Mouse (Mus musculus): Measurements from ENCODE around the gene Doc2a. TPM values are rescaled to one million over a fixed set of nuclear protein-coding genes. Genes with fewer than 3 reads are reported as not detected.
A peak's percentile ranks its signal among the peaks of the same experiment; 100 is the strongest.

The Doc2a gene
- total and polyA plus RNA-seq, 3 experiments = 0.40 to 0.83 (median 0.52) TPM

DNA sequence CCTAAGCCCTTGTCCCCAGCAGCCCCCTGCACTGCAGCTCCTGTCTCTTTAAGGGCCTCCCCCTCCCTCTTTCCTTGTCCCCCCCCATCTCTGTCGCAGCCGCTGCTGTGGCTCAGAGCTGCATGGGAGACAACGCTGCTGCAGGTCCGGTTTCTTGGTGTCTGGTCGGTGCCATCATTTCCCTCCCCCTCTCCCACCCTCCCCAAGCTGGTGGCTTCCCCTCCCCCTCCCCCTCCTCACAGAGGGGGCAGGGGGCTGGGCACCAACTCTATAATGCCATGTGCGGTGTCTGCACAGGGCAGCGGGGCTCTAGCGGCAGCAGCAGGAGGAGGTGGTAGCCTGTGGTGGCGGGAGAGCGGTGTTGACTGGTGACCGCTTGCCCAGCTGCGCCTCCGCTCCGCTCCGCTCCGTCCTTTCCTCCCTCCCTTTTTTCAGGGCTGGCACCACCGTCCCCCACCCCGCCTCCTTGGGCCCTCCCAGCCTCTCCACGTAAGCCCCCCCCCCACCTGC lies 24.0 kb upstream of the Doc2a start:
- DNase-seq = no peak

DNA sequence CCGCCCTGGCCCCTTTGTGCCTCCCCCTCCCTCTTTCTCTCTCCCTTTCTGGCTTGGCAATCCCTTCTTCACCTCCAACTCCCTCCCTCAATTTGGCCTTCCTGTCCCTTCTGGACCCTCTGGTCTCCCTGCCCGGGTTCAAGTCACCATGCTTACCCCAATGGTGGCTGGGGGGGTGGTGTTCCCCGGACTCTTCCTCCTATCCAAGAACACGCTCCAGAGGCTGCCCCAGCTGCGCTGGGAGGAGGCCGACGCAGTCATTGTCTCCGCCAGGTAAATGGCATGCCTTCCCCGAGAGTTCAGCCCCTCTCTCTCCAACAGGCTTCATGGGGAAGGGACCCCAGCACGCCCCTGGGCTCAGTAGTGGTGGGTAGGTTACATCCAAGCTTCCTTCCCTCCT lies 23.3 kb upstream of the Doc2a start:
- DNase-seq = no peak

DNA sequence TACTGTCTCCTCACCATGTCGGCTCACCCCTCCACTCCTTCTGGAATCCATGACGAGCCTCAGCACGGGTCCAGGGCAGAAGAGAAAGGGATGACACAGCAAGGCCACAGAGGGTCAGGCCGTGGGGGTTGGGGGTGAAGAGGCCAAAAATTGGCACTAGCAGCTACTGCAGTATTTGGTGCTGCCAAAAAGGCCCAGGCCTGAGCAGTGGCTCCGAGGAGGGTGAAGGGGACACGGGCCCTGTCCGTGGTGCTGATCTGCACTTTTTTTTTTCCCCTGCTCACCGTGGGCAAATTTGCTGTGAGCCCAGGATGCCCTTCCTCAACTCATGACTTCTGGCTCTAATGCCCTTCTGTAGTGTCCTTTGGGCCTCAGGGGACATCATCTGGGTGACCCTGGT lies 21.8 kb upstream of the Doc2a start:
- no peak for DNase-seq

DNA sequence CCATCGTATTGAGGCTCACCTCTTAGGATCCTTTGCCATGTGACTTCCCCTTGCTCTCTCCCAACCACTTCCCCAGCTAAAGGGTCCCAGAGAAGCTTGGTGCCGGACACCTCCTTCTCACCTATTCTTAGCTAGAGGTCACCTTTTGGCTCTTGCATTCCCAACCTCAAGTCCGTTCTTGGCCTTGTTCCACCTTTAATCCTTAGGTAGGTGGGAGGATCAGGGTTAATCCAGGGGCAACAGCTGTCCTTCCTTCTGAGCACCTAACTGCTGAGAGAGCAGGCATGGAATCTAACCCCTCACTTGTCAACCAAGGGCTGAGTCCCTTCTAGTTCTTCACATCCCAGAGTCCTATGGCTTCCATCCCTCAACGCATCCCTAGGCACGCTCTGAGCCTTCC lies 21.3 kb upstream of the Doc2a start:
- no peak for DNase-seq

DNA sequence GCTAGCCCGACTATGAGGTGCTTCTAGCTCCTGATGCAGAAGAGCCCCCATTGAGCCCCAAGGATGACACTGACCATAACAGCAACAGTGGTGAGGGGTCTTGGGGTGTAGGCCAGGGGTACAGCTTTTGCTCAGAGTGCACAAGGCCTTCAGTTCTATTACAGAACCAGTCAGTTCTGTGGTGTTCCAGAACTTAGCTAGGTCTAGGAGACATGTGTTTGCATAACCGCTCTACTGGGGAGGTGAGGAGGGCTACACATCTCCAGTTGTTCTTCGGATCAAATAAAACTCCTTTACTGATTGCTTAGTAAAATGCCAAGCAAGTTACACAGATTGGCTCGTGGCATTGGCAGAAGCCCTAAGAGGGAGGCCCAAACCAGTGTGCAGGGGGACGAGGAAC lies 15.7 kb upstream of the Doc2a start, which contains the start of gene 4930451I11Rik:
Gene 4930451I11Rik, minus strand, starts transcription at position 101 of the 400 bp plus-strand sequence.
- DNase-seq = no peak

DNA sequence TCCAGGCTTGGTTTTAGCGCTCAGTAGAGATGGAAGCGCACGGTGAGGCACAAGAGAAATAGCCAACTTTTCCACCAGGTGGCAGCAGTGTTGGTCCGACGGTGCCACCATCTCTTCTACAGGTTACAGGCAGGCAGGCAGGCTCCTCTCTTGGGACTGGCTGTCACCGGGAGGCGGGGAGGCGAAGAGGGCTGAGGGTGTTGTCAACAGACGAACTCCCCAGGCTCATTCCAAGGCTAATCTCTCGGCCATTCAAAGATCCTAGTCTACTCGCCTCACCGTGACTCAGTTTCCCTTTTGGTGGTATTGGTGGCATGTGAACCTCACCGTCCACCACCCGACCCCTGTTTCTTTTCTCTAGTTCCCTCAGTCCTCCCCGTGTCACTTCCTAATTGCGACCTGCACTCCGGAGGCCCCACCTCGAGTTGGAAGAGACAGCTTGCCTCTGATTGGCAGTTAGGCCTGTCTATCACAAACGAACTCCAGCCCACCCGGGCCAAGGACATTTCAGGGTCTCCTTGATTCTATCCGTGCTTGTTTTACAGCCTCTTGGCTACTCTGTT lies 15.1 kb upstream of the Doc2a start:
- DNase-seq = peak; percentile 77

DNA sequence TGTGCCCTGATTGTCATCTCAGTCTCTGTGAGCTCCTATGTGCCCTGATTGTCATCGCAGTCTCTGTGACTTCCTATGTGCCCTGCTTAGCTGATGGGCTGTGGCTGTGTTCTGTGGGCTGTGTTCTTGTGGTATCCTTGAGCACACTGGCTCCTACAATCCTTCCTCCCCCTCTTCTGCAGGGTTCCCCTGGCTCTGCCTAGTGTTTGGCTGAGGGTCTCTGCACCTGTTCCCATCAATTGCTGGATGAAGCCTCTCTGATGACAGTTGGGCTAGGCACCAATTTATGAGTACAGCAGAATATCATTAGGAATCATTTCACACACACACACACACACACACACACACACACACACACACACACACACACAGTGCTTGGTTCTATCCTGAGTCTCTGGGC lies 13.9 kb upstream of the Doc2a start:
- no peak for DNase-seq

DNA sequence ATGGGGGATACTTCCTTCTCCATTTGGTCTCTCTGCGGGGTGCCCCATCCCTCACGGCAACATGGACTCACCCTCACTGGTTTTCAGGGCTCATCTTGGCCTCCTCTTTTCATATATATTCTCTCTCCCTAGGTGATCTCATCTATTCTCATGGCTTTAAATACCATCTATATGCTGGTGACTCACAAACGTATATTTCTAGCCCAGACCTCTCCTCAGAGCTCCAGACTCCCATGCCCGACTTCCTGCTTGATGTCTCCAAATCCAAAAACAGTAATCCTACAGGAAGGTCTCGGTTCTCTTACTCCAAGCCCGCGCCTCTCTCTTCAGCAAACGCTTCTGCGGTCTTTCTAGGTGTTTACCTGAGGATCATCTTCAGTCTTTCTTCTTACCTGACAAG lies 3.9 kb upstream of the Doc2a start:
- DNase-seq = no peak

DNA sequence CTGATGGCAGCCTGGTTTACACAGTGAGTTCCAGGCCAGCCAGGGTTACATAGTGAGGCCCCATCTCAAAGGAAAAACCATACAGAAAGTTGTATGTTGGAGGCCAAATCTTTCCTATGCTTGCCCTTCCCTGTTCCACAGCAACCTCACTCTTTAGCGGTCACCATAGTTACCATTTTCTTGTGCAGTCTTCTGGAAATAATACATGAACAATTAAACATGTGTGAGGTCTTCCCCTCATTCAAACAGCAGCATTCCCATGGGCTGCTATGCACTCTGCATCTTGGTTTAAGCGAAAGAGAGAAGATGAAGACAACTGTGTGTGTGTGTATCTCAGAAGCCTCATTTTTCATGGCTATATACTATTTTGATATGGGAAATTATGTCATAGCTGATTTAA lies 1.7 kb upstream of the Doc2a start:
- no peak for DNase-seq

DNA sequence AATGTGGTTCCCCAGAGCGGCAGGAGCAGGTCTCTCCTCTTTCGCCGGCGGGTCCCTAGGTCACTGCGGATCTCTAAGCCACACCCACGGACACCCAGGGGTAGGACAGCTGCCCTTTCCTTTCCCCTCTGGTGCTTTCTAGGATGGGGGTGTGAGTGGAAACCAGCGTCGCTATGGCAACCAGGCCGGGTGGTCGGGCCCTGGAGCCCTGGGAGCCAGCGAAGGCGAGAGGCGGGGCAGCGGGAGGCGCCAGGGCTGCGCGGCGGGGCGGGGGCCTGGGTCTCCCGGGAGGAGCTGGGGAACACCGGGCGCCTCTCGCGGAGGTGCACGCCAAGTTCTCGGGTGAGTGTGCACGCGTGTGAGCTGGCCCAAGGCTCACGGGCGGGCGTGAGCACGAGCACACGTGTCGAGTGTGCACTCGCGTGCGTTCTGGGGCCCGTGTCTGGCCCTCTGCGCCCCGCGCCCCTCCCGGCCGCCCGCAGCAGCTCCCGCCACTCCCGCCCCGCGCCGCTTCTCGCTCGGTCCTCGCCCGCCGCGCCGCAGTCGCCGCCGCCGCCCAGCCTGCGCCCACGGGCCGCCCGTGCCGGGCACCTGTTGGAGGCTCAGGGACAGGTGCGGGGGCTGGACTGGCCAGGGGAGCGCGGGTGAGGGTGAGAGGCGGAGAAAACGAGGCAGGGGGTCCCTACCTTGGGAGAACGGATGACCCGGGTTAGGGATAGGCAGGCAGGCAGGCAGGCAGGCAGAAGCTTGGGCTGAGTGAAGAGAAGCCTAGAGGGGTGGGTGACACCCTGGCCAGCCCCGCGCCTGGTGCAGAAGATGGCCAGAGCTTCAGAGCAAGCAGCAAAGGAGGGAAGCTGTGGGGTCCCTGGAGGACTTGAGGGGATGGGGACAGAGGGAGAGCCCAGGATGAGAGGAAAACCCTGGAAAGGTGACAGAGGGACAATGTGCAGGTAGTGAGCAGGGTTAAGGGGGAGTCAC lies 494 bp downstream of the Doc2a start:
- peak; percentile 37 for DNase-seq

DNA sequence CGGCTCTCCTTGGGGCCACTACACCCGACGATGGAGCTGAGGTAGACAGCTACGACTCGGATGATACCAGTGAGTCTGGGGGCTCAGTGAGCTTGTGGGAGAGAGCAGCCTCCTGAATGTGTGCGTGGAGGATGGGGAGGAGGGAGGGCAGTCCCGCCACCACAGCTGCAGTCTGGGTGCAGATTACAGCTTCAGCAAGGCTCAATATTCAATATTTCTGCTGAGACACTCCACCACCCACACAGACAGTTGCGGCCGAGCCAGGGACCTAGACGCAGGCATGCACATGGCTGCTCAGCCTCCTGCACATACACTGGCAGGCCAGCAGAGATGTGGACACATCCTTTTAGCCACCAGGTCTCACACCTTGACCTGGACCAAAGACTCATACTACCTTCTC lies 1.6 kb downstream of the Doc2a start:
- DNase-seq = no peak

DNA sequence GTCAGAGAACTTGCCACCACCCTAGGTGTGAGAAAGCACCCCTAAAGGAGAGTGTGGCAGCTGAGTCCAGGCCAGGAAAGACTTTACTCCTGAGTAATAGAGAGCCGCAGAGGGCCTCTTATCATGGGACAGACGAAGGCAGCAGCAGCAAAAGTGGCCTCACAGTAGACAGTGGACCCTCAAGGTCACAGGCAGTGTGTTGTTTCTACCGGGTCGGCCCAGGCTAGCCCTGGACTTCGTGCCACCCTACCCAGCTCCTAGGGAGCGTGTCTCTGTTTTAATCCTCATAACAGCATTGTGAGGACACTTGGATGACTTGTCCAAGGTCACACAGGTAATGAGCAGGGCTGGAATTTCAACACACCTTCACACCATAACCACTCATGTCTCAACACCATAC lies 2.9 kb downstream of the Doc2a start:
- no peak for DNase-seq

DNA sequence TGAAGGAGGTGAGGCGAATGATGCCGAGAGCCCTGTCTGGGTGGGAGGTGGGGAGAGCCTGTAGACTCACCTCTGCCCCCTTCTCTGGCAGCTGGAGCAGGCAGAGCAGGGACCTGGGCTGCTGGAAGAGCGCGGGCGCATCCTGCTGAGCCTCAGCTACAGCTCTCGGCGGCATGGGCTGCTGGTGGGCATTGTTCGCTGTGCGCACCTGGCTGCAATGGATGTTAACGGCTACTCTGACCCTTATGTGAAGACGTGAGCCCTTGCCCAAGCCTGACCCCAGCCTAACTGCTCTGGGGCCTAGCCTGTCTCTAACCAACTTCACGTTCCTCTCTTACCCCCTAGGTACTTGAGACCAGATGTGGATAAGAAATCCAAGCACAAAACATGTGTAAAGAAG lies 4.0 kb downstream of the Doc2a start:
- DNase-seq = no peak

DNA sequence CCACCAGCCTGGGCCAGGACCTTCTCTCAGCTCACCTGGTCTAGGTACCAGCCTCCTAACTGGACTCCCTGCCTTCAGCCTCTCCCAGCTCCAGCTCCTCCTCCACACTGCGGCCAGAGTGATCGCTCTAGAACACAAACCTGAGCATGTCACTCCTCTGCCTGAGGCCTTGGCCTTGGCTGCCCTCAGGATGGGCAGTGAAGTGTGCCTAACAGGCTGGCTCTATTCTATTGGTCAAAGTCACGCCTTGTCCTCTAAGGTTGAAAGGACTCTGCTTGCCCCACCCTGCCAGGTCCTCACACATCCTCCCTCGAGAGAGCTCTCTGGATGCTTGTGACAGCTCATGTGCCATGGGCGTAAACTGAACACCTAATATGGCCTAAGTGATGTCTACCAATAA lies 6.2 kb downstream of the Doc2a start:
- DNase-seq = no peak

DNA sequence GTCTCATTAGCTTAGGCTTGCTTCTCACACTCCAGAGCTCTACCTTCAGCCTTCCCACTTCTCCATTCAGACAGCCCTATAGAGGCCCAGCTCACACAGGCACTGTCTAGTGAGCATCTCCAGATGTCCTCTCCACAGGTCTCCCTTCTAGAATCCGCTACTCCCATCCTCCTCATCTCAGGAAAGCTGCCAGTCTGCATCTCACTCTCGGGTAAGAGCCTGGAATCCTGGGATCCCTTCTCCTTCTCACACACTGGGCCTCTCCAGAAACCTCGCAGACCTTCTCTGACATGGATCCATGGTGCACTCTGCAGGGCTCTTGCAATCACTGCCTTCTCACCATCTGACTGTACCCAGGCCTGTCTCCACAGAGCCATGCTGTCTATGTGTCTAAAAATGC lies 8.4 kb downstream of the Doc2a start:
- no peak for DNase-seq

DNA sequence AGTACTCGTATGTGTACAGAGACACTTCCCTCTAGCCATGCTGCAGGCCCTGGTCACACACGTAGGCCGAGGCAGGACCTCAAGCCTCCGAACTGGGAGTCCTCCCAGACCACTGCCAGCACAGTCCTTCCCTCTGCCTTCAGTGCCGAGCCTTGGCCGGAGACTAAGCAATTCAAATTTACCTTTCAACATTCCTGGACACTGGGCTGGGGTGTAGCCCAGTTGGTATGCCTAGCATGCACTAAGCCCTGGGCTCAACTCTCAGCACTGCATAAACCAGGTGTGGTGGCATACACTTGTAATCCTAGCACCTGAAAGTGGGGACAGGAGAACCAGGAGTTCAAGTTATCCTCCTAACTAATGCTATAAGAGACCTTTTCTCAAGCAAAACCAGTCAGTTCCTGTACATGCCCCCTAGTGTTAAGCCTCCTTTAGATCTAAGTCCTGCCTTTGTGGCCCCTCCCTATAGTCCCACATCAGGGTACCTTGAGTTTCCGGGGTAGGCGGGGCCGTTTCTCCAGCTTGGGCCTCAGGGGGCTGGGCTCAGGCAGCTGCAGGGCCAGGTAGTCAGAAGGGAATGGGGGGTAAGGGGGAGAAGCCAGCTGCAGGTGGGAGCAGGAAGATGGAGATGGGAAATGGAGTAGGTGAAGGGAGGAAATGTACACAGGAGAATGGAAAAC lies 9.7 kb downstream of the Doc2a start:
- no peak for DNase-seq

DNA sequence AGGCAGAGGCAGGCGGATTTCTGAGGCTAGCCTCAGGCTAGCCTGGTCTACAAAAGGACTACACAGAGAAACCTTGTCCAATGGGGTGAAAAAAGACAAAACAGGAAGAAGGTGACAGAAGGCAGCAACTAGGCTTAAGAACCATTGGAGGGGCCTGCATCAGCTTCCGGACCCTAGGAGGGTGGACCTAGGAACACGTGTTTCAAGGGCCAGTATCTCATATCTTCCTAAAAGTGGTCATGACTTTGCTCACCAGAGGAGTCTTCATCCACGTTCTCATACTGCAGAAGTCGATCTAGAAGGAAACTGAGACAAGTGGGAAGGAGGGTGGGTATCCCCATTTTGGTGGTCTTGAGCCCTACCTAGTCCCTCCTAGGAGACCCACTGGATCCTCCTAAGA lies 13.8 kb downstream of the Doc2a start:
- no peak for DNase-seq

DNA sequence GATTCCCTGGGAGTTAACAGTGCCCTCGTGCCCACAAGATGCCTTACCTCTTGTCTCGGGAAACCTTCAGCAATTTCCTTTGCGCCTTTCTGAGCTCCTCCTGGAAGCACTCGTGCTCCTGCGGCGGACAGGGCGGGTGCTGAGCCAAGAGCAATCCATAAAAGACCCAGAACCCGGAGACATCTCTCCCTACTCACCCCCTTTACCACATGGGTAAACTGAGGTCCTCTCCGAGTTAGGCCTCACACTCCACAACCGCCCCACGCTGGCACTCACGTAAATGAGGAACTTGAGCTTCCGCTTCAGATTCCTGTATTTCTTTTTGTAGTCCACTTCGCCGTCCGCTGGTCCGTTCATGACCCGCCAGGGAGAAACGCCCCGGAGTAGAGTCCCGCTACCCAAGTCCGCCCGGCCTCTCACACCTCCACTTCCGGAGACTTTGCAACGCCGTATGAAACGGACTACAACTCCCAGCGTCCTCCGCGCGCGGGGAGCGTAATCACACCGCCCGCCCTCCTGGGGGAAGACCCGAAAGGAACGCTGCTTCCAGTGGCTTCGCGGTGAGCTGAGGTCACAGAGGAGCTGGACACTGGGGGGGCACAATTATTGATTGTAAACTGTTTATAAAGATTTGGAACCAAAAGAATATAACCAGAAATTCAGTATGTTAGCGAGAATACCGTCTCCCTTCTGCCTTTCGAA lies 14.4 kb downstream of the Doc2a start, which contains the start of gene Hirip3:
Gene Hirip3, plus strand, starts transcription at position 544 of the 702 bp plus-strand sequence.
- DNase-seq = peak; percentile 98

DNA sequence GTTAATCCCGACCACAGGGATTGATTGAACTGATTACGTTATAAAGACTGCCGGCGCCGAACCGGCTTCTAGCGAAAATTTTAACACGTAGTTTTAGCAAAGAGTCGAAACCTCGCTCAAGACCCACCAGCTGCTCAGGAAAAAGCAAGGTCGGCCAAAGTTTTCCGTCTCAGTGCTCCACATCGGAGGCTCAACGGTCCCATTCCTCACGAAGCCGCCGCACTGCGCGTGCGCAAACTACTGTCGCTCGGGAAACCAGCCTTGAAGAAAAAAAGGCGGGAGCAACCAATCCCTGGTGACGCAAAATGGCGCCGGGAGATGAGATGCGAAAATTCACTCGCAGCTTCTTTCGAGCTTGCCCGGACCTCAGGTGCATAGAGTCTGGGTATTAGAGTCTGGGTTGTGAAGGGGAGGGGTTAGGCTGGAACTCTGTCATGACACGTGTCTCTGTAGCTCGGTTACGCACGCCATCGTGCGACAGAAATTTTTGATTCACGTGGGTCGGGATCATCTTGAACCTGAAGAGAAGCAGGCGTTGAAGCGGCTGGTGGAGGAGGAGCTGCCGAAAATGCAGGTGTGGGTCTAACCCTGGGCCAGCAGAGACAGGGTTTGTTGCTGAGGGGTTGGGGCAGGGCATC lies 15.1 kb downstream of the Doc2a start, which contains the start of gene Ino80e:
Gene Ino80e, minus strand, starts transcription at position 231 of the 638 bp plus-strand sequence.
- DNase-seq = peak; percentile 94

DNA sequence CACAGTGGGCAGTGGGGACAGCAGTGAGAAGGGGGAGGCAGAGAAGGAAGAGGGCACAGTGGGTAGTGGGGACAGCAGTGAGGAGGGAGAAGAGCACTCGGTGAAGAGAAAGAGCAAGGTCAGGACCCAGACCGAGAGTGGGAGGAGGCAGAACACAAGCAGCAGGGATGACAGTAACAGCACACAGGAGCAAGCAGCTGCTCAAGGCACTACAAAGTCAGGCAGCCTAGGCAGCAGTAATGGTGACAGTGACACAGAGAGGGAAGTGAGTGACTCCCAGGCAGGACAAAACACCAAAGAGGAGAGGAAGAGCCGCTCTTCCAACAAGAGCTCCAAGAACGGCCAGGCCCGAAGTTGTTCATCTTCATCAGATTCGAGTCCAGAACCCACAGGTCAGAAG lies 16.6 kb downstream of the Doc2a start:
- no peak for DNase-seq

DNA sequence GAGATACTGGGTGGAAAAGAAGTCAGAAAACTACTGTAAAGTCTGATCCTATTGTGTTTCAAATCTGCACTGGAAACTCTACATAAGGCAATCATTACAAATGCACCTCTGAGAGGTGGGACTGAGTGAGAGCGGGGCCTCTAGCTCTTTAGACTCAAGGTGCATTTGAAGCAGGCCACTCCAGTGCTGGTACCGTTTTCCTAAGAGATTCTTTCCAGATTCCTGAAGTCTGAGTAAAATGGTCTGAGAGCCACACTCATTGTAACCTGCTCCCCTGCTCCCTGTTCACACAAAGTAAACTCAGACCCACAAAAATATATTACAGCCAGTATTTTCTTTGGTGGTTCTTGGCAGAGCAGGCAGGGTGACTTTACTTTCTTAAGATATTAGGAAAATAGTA lies 20.3 kb downstream of the Doc2a start:
- DNase-seq = no peak

Measured in adrenal gland, adult 2 months (tissue).